Mouse (Mus musculus) layer of hippocampus, postnatal 36 days (tissue): Measurements from ENCODE around the gene Tmeff1. TPM values are rescaled to one million over a fixed set of nuclear protein-coding genes. Genes with fewer than 3 reads are reported as not detected.

ENCODE experiments used
- DNase-seq, 2 experiments: peaks; one replicate each; pipeline ENCODE4 v3.0.0; 2022
- total RNA-seq, 2 experiments: library from RNA; stranded (reverse); gene quantifications; 2 replicates each; pipeline ENCODE4 v1.2.3; 2021

Tmeff1 gene
- total RNA-seq, 2 experiments from 2014 or later: 125 to 137 TPM

DNA sequence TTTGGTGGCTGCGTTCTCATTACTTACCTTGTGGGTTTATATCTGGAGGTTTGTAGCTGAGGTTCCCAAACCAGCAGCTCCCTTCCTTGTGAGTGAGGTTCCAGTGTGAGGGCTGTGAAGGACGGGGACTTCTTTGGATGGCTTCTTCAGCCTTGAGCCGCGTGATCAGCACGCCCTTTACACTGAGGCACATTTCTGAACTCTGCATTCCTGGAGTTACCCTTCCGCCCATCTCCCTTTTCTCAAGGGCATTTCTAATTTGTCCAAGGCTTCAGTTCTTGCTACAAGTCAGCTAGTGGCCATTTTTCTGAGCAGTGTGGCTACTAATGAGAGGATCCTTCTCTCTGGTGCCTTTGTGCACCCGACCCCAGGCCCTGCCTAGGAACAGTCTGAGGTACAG lies 38.0 kb downstream of the Tmeff1 start:
- DNase-seq: no peak

DNA sequence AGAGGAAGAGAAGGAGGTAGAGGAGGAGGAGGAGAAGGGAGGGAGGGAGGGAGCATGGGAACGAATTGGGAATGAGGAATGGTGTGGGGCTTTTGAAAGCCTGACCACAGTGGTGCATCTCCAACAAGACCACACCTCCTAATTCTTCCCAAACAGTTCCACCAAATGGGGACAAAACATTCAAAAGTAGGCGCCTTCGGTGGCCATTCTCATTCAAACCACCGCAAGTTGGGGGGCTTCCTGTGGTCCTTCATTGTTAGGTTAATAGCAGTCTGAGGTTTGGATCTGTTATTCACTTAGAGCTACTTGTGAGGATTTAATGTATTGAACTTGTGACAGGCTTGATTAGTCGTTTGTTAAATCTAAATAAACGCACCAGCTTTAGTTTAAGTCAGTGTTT lies 40.0 kb downstream of the Tmeff1 start:
- no peak for DNase-seq

DNA sequence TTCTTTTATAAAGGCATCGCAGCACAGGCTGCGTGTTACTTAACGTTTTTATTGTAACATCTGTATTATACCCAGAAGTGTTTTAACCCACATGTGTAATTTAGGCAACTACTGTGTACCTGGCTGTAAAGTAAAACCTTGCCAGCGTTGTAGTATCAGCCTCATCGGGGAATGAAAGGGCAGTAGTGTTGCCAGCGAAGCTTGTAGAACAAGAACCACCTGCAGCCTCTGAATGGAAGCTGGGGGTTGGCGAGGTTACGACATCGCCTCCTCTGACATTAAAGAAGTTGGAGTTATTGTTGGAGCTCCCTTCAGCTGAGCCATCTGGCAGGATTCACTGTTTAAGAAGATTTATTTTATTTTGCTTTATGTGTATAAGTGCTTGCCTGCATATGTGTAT lies 40.9 kb downstream of the Tmeff1 start:
- DNase-seq: no peak

DNA sequence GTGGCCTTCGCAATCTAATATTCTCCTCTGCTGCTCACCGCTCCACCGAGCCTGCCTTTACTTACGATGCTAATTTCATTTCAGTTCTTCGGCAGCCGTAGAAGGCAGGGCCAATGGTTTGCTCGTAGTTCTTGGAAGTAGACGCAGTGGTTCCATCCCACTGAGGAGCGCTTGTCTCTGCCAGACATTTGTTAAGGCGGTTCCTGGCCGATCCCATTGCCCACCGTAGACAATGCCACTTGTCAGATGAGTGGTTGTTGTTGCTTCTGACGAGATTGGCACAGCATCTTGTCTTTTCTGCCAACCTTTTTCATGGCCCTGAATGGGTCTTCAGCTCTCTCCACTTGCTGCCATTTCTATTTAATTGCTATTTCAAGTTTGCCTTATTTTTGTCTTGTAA lies 44.5 kb downstream of the Tmeff1 start:
- DNase-seq: no peak

DNA sequence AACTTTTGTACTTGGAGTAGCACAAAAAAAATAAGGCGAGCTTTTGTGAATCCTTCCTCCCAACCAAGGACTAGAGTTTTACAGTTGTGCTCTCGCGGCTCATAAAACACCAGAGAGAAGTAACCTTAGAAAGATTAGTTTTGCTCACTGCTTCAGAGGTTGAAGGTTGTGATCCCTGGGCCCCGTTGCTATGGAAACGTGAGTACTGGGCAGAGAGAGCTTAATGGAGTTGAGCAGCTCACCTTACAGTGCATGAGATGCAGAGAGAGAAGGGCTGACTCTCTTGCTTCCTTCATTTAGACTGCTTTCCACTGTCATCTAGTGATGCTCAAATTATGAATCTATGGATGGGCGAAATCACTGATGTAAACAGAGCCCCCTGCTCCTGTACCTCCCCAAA lies 48.6 kb downstream of the Tmeff1 start:
- DNase-seq: no peak

DNA sequence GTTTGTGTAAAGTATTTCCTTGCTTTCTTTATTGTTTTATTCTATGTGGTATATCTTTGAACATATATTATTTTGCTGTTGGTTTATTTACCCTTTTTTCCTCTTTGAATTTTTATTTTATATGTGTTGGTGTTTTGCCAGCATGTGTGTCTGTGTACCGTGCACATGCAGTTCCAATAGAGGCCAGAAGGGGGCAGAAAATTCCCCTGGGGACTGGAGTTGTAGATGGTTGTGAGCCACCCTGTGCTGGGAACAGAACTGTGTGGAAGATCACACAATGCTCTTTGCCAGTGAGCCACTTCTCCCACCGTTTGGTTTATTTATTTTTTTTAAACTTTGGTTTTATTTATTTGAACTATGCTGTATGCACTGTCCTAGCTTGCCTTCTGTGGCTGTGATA lies 49.1 kb downstream of the Tmeff1 start:
- DNase-seq: no peak

DNA sequence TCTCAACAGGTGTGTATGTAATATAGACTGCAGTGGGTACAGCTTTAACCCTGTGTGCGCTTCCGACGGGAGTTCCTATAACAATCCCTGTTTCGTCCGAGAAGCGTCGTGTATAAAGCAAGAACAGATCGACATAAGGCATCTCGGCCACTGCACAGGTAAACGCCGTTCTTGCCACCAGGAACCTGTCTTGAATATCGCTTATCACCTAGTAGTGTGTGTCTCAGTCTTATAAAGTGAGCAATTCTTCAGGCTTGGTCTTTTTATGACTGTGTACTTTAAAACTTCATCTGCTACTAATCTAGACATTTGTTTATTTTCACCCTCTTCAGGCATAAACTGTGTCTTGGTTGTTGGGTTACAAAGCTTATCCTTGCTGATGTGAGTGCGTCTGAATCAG lies 51.9 kb downstream of the Tmeff1 start:
- DNase-seq: no peak

DNA sequence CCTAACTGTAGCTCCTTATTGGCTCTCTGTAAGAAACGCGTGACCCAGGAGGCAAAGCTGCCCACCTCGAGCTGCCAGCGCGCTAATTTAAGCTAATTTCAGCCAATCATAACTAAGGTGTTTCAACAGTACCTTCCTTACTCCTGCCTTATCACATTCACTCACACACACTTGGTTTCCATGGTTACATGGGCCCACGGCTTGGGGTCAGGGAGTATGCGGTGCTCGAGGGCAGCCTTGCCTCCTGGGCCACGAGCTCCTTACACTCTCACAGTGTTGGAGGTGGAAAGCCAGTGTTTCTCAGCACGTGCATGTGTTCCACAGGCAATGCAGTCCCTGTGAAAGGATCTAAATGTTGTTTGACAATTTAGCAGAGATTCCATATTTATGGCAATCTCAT lies 53.2 kb downstream of the Tmeff1 start:
- DNase-seq: no peak

DNA sequence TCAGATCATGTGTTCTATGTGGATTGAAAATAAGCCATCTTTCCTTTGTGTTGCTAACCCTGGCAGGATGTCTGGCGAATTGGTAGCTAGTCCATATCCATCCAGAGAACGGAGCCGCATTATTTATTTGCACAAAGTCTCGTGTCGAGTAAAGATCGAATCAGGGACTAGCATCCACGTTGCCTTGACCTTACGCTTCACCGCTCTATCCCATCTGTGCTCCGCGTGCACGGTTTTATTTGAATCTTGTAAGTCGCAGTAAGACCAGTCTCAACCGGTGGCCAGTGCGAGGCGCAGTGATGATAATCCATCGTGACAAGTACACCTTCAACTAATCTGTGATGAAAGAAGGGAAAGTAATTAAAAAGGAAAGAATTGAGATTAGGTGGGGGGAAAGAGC lies 54.5 kb downstream of the Tmeff1 start:
- DNase-seq: no peak

DNA sequence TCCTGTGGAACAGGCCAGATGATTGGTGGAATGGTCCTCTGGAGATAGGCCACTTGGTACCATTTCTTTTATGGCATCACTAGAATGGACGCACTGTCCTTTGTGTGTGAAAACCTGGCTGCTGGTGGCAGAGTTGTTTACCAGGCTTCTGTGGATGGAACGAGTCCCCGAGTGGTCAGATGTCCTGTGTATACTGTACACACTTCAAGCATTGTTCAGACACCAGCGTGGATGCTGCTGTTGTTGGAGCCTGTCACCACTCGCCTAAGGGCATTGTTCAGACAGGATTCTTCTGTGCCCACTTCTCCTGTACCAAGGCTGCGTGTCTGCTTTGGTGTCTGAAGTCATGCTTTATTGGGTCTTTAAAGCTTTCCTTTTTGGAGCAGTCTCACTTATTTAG lies 58.8 kb downstream of the Tmeff1 start:
- DNase-seq: peak in 1 of 2 experiments; percentile 19

DNA sequence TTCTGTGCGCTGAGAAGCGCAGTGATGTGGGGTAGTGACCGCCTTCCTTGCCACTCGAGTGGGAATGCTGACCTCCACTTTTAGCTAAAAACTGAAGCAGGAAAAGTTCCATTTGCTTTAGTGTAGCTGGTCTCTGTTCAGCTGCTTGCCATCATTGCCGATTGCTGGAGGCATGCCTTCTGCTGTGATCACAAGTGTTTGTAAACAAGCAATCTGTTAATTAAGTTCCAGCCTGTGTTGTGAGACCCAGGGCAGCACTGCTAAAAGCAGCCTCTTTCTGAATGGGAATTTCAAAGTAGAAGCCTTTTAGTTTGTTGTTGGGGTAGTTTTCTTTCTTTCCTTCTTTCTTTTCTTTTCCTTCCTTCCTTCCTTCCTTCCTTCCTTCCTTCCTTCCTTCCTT lies 61.2 kb downstream of the Tmeff1 start:
- DNase-seq: no peak

DNA sequence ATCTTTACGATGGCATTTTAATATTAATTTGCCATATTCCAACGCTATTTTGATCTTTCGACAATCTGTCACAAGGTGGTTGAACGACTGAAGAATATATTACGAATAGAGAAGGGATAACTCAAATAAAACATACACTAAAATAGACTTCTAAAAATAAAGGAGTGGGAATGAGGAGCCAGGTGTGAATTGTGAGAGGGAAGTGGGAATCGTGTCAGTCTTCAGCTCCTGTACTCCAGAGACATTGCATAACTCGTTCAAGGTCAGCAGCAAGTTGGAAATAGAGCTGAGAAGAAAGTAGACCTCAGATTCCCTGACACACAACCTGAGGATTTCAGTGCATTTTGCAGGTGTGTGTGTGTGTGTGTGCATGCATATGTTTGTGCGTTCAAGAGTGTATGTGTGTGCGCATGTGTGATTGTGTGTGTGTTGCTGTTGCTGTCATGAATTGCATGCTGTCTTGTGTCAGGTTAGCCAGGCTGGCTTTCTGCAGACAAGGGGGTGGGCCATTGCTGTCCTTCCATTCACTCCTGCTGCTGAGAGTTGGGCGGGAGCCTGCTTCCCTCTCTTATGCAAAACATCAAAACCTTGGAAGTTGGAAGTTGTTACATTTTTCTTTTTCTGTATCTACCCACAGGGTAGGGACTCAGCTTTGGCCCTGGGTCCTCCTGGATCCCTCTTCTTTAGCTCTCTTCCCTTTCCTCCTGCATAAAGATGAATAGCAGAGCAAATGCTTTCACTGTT lies 65.8 kb downstream of the Tmeff1 start:
- DNase-seq: no peak

DNA sequence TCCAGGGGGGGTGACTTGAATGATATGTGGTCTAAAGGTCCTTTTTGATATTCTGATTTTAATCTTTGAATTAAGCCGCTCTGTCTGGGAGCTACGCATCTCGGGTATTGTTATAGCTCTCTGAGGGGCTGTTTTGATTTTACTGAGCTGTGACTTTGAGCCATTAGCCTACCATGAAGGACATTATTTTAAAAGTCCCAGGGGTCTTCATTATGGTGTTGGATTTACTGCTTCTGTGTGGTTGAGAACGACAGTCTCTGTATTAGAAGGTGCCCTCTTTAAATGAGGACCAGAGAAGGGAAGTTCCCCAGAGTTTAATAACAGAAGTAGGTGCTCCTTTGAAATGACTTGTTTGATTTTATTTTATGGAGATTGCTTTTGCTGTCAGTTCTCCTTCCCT lies 69.1 kb downstream of the Tmeff1 start:
- DNase-seq: no peak

DNA sequence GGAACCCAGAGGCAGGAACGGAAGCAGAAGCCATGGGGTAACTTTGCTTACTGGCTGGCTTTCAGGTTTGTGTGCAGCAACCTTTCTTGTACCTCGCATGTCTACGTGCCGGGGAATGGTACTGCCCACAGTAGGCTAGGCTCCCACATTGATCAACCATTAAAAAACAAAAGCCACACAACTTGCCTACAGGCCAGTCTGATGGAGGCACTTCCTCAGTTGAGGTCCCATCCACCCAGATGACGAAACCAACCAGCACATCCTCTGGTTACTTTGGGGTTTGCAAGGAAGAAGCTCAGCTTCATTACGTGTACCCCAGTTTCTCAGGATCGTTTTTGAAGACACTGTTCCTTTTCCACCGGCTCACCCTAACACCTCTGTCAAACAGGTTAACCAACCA lies 71.6 kb downstream of the Tmeff1 start:
- no peak for DNase-seq

DNA sequence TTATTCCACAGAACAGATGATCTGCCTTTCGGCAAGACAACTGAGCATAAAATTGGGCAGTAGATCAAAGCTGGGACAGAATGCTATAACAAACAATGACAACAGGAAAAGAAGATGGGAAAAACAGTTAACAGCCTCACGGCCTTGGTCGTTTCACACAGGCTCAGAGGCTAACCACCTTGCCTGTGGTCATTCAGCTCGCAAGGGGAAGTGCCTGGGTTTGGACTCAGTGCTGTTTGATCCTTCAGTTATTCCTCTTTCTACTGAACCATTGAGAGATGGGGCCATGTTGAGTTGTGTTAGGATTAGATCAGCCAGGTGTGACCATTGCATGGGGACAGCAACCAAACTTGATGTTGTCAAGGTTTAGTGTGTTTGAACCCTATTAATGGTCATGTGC lies 75.2 kb downstream of the Tmeff1 start:
- DNase-seq: no peak

DNA sequence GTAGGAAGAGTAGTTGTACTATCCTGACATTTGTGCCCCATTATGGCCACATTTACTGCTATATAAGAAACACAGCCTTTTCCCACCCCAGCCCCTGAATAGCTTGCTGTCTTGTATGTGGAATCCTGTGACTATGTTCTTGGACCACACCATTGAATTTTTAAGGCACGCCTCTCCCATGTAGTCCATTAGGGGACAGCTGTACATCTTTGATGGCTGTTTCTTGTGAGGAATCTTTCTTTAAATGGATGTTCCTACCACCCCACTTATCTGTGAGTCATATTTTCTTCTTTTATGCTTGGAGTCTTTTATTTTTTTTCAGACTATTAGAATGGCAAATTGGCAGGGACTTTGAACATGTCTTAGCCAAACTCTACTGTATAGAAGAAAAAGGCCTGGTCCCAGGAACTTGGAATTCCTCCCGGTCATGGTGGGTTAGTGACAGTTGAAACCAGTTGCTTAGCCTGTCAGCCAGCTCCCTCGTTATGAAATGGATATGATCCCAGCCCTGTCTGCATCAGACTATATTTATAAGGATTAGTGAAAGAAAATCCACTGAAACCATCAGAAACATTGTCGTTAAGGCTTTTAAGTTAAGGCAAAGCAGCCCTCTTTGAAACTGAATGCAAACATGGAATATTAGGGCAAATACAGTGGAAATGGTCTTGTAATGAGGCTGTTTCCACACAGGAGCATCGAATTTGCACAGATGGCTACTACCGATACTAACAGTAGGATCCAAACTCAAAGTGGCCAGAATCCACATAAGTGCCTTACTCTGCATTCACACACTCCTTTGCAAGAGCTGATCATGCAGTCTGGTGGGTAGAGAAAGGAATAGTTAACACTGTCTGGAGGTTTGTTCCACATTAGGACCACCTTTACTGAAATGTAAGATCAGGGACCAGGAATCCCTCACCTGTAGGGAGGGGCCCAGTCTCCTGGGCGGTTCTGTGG lies 75.9 kb downstream of the Tmeff1 start:
- no peak for DNase-seq

DNA sequence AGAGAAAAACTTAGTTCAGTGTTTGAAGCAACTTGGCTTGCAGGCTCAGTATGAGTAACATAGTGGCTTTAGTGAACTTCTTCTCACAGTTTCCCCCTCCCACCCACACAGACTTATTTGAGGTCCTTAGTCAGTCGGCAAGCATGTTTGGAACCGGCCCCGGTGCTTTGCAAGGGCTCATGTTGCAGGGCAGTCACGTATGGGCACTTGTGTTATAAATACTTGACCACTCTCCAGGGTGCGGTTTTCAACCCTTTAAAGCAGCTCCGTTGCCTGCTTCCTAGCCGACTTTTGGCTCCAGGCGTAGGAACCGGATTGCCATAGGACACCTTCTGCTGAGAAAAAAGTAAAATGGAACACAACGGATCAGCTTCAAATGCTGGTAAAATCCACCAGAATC lies 78.3 kb downstream of the Tmeff1 start, which contains the start of gene Cavin4:
Gene Cavin4, plus strand, starts transcription at position 244 of the 400 bp plus-strand sequence.
- no peak for DNase-seq

DNA sequence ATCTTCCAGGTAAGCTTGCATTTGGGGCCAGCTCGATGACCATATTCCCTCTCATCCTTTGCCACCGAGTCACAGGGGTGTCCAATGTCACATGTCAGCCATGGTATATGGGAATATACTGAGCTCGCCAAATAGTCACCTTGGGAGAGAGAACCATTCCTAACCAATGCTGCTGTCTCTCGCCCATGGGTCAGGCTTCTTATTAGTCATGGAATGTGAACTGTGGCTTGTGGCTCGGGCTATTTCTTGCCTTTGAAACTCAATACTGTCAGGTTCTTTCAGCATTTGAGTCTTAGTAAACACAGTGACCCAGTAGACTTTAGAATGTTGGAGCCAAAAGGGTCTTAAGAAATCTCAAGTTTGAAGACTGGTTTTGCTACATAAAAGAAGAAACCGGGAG lies 79.0 kb downstream of the Tmeff1 start:
- DNase-seq: no peak

DNA sequence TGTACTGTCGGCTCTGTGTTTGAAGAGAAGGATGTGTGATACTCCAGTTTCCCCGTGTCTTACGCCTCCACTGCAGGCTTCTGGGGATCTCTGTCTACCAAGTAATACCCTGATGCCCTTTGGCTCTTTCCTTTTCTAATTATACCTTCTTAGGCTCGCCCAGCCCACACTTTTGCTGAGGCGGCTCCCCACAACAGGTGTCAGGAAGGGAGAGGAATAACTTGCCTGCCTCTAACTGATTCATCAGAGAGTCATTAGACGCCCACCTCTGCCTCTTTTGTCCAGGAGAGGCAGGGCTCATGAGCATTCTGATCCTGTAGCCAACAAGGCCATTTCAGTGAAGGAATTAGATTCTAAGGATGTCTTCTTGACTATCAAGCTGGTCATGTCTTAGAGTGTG lies 82.3 kb downstream of the Tmeff1 start:
- no peak for DNase-seq

DNA sequence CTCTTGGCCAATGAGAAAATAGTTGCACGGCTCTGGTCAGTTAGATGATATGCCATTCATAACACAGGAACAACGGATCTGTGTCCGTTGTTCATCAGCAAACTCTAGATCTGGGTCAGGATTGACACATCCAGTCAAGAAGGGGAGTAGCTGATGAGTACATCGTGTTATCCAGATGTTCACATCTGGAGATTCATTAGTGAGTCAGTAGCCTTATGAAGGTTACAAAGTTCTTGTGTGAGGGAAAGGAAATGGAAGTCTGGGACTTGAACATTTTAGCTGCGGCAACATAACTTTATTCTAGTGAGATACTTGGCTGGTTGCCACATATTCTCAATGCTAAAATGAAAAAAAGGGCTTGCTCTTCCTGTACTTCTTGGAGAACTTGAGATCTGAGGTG lies 87.9 kb downstream of the Tmeff1 start:
- no peak for DNase-seq

DNA sequence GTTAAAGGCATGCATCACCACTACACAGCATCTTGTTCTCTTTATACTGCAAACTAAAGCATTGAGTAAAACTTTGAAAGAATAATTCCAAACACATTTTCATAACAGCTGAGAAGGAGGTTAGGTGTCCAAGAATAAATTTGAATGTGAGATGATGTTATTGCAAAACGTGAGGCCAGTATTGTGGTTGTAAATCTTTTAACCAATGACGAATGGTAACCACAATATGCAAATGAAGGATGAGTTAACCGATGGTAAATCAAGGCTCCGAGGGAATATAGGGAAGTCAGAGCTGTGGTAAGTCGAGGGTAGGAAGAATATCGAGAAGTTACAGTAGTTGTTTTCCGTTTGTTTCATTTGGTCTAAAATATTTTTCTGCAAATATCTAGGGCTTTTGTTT lies 89.4 kb downstream of the Tmeff1 start:
- no peak for DNase-seq

DNA sequence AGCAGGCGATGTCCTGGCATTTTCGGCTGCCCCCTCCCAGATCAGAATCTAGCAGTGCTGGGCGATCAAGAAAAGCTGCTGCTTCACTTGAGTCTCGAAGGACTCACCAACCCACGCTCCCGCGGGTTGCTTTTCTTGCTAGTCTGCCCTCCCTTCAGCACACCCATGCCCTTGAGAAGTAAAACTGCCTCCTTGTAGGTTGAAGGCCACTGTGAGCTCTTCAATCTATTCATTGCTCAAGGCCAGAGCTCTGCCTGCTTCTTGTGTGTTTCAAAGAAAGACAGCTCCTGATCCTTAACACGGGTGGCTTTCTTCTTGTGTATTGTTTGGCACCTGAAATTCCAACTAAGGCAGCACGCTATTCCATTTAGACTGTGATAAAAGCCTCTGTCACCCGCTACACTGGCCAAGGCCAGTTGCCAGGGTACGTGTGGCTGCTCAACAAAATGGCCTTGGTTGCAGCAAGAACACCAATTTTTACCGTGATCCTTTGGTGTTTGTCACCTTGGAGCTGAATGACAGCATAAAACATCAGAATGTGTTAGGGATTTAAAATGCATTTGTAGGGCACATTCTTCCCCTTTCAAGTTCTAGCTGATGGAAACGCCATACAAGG lies 91.7 kb downstream of the Tmeff1 start:
- DNase-seq: no peak

DNA sequence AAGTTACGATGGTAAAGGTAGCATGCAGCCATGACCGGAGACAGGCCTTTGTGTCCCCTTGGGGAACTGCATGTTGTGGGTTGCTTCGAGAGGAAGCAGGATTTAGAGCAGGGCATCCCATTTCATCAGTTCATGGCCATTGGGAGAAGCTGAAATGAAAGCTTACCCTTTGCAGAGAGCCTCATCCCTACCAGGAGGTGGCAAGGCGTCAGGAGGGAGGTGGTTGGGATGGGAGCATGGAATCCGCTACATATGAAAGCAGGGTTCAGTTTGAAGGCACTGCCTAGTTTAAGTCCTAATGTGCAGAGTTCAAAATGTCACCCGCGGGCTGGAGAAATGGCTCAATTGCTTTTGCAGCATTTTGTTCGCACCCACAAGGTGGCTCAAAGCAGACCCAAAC lies 92.3 kb downstream of the Tmeff1 start:
- DNase-seq: no peak
